Mouse (Mus musculus) liver, embryonic 14.5 days (tissue): ENCODE data around the gene Atg5. TPM values are rescaled to one million over a fixed set of nuclear protein-coding genes. Genes with fewer than 3 reads are reported as not detected.

Source experiments
- ATAC-seq: fragments of 200-750 bp; cut with Nextera tagmentation; 2 replicates; pipeline ENCODE4 v1.8.0; 2017; ENCODE audit warnings: moderate number of reproducible peaks, mild to moderate bottlenecking, moderate library complexity; ENCODE audit not compliant: insufficient read depth
- DNase-seq, 3 experiments: peaks; one replicate each; pipeline ENCODE4 v3.0.0-alpha.2; 2012 to 2013; ENCODE audit warnings: low read depth in 3 of 3, low spot score in 3 of 3
- H3K27ac ChIP-seq: fragments of 300-500 bp; sonication (generic); 2 replicates; pipeline ENCODE4 v1.5.1; 2014; ENCODE audit warnings: moderate library complexity, mild to moderate bottlenecking, control low read depth, inconsistent platforms
- H3K27me3 ChIP-seq: fragments of 300-500 bp; sonication (generic); 2 replicates; pipeline ENCODE4 v1.6.1; 2014; ENCODE audit warnings: mild to moderate bottlenecking, low read length, moderate library complexity; ENCODE audit not compliant: control insufficient read depth, insufficient read depth
- H3K36me3 ChIP-seq: fragments of 300-500 bp; sonication (generic); replicated peaks from 2 replicates; pipeline ENCODE4 v1.6.1; 2014; ENCODE audit warnings: low read depth; ENCODE audit not compliant: control insufficient read depth, insufficient read depth
- H3K4me1 ChIP-seq, 2 experiments: fragments of 200-500 bp in 1 of 2; fragments of 300-500 bp in 1 of 2; sonication (generic) in 1 of 2; replicated peaks; 2 replicates each; pipeline ENCODE4 v1.6.1; 2012 to 2014; ENCODE audit warnings: antibody characterized with exemption in 1 of 2, inconsistent platforms in 1 of 2, low read length in 1 of 2; ENCODE audit not compliant: control insufficient read depth in 2 of 2, insufficient read depth in 2 of 2
- H3K4me2 ChIP-seq: fragments of 300-500 bp; sonication (generic); 2 replicates; pipeline ENCODE4 v1.6.1; 2014; ENCODE audit warnings: low read depth, mild to moderate bottlenecking, control low read depth, moderate library complexity
- H3K4me3 ChIP-seq, 2 experiments: fragments of 200-500 bp in 1 of 2; fragments of 300-500 bp in 1 of 2; sonication (generic) in 1 of 2; 2 replicates each; pipeline ENCODE4 v1.5.1; 2012 to 2014; ENCODE audit warnings: low read depth in 2 of 2, low read length in 2 of 2, mild to moderate bottlenecking in 2 of 2, control low read depth in 1 of 2, inconsistent platforms in 1 of 2, moderate library complexity in 1 of 2; ENCODE audit not compliant: insufficient read depth in 1 of 2
- H3K9ac ChIP-seq: fragments of 300-500 bp; sonication (generic); replicated peaks from 2 replicates; pipeline ENCODE4 v1.6.1; 2014; ENCODE audit warnings: mild to moderate bottlenecking, control low read depth, moderate library complexity
- H3K9me3 ChIP-seq: fragments of 300-500 bp; sonication (generic); 2 replicates; pipeline ENCODE4 v1.6.1; 2016; ENCODE audit warnings: low read length, mixed read lengths; ENCODE audit not compliant: control insufficient read depth
- CTCF ChIP-seq: IDR thresholded peaks from 2 replicates; pipeline ENCODE4 v1.5.1; 2016; ENCODE audit warnings: antibody characterized with exemption, low read depth, control low read depth
- EP300 ChIP-seq: IDR thresholded peaks from 2 replicates; pipeline ENCODE4 v1.6.1; 2016; ENCODE audit warnings: antibody characterized with exemption, low read depth
- WGBS: fragments of 180-500 bp; shearing (Covaris S2); extraction: QIAGEN DNeasy Blood & Tissue Kit; methylation state at CpG from one replicate; pipeline ENCODE4 v1.1.7; 2014; ENCODE audit not compliant: insufficient replicate concordance; 5-methylcytosine and 5-hydroxymethylcytosine counted together
- polyA plus RNA-seq, 2 experiments: library from polyadenylated mRNA; depleted of rRNA in 1 of 2; stranded (reverse) in 1 of 2; unstranded in 1 of 2; fragments of >200 nt; fragmentation: Nextera tagmentation in 1 of 2; extraction: Ambion mirVana in 1 of 2; gene quantifications; 2 replicates each; pipeline versions ENCODE4 v1.2.1 to v1.2.3; 2012 to 2014

Atg5 gene
- polyA plus RNA-seq, 2 experiments = 7.5 to 21.0 TPM

DNA sequence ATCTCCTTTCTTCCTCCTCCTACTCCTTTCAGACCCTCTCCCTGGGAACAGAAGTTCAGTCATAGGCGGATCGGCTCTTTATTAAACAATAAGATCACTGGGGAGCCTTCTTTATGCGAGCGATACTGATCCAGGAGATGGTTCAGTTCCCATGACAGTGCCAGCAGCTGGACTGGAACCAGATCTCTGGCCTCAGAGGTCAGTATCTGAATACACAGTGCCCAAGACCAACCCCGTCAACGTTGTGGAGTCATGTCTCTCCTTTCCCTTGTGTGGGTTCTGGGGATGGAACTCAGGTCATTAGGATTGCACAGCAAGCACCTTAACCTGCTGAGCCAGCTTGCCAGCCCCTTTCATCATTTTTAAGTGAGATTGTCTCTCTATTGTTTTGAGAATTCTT is 70.4 kb downstream of the Atg5 start:
- Histone ChIP-seq H3K4me2 (no peak overlapping the region), H3K36me3 (no peaks in the 10 kb centered on the region), H3K4me3 (no peak overlapping the region), H3K9ac (0 out of 2 replicates have a peak overlapping the region, but pooled peaks have one; percentile 13), H3K27me3 (no peaks in the 10 kb centered on the region), H3K27ac (no peak overlapping the region), H3K9me3 (no peaks in the 10 kb centered on the region), H3K4me1 (peaks cover 22 to 48% of the 10 kb centered on the region in 2 experiments)
- DNase-seq (no peak), ATAC-seq (no peak)
- no peak for TF ChIP-seq CTCF
- no peak for TF ChIP-seq EP300
- 84% methylated on average over 6 of the region's 6 CpGs for WGBS

DNA sequence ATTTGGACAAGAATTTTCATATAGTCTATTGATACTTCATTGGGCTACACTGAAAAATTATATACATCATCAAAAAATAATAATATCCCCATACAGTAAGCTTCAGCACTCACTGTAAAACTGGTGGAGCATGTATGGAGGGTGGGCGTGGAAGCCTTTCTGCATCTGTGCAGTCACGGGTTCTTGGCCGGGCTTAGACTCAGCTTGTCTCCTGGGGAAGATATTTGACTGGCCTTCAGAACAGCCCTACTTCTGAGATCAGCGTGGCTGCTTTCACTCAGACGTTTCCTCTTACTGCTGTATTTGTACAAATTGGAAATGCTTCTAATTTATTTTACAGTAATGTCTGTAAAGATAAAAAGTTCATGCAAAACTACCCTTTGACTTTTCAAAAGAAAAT is 71.2 kb downstream of the Atg5 start:
- Histone ChIP-seq H3K4me3 (no peak overlapping the region), H3K4me1 (peaks cover 18 to 43% of the 10 kb centered on the region in 2 experiments), H3K27me3 (no peaks in the 10 kb centered on the region), H3K27ac (no peak overlapping the region), H3K4me2 (no peak overlapping the region), H3K36me3 (no peaks in the 10 kb centered on the region), H3K9me3 (no peaks in the 10 kb centered on the region), H3K9ac (no peak overlapping the region)
- DNase-seq (no peak), ATAC-seq (no peak)
- WGBS = 44% methylated on average over 5 of the region's 5 CpGs
- TF ChIP-seq CTCF (no peak), EP300 (no peak)

DNA sequence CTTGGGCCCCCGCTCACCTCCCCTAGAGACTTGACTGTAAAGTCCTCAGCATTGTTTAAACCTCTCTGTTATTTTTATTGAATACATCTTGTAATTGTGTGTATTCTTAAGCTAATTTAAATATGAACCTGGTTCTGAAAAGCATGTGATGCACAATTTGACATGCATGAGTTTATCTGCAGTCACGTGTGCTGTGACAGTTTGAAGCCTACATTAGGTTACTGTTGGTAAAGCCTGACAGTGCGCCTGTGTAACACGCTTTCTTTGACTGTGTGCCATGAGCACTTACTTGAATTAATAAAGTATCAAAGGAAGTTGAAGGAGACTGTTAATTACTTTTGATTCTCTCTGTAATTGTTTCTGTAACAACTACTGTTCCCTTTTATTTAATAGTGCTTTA is 72.8 kb downstream of the Atg5 start:
- Histone ChIP-seq H3K27ac (no peak overlapping the region), H3K4me3 (no peak overlapping the region), H3K4me1 (peaks cover 18 to 36% of the 10 kb centered on the region in 2 experiments), H3K9me3 (no peaks in the 10 kb centered on the region), H3K9ac (no peak overlapping the region), H3K4me2 (no peak overlapping the region), H3K27me3 (no peaks in the 10 kb centered on the region), H3K36me3 (no peaks in the 10 kb centered on the region)
- TF ChIP-seq EP300 (no peak), CTCF (no peak)
- DNase-seq (no peak), ATAC-seq (no peak)
- WGBS = 77% methylated on average over 4 of the region's 4 CpGs

DNA sequence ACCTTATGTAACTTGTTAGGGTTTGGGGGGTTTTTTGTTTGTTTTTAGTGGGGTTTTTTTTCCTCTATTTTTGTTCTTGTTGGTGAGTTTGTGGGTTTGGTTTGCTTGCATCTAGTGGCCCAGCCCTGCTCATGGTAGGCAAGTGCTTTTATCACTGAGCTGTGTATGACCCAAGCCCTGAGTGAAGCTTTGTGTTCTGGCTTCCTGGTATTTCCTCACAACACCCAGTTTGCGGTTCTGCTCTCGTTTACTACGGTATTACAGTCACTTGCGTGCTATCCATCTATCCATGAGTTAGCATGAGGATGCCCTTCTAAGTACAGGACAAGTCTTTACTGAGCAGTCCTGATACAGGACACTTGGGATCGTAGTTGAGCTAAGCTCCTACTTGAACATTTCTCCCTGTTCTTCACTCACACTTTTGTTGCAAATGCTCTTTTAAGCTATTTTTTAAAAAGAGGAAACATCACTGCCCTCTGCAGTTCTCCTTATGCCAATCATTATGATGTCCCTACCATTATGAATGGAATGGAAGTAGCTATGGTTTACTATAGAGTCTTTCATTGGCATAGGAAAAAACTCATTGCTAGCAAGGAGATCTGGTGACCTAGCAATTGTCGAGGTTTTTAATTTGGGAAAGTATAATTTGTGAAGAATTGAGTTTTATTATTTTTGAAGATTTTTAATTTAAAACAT is 73.8 kb downstream of the Atg5 start:
- H3K4me2 ChIP-seq = no peak overlapping the region
- no peak for TF ChIP-seq CTCF
- no peak for TF ChIP-seq EP300
- no peak overlapping the region for H3K4me3 ChIP-seq
- 46% methylated on average over 6 of the region's 6 CpGs for whole genome bisulfite sequencing
- H3K9me3 ChIP-seq = no peaks in the 10 kb centered on the region
- ATAC-seq (no peak), DNase-seq (no peak)
- H3K36me3 ChIP-seq = no peaks in the 10 kb centered on the region
- H3K27ac ChIP-seq = no peak overlapping the region
- no peak overlapping the region for H3K9ac ChIP-seq
- H3K4me1 ChIP-seq = peaks cover 12 to 25% of the 10 kb centered on the region in 2 experiments
- no peaks in the 10 kb centered on the region for H3K27me3 ChIP-seq

DNA sequence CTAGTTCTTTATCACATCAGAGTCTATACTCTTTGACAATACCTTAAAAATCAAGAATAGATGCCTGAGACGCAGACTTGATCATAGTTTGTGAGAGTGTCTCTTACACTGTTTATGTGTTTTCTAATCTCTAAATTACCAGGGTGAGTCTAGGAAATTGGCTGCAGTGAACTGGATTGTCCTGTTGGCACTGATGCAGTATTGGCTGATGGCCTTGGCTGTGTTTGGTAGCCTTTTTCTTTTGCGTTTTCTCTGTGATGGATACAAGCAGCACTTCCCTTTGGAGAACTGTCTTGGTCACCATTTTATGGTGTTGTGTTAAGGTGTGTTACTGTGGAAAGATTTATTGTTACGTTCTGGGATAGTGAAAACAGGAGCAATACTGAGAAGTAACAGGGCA is 75.2 kb downstream of the Atg5 start:
- ATAC-seq (no peak), DNase-seq (no peak)
- Histone ChIP-seq H3K27ac (no peak overlapping the region), H3K4me1 (peaks cover 1 to 12% of the 10 kb centered on the region in 2 experiments; a peak in 3 of 4 replicates), H3K4me3 (no peak overlapping the region), H3K4me2 (no peak overlapping the region), H3K36me3 (no peaks in the 10 kb centered on the region), H3K9me3 (no peaks in the 10 kb centered on the region), H3K27me3 (no peaks in the 10 kb centered on the region), H3K9ac (no peak overlapping the region)
- 83% methylated on average over 3 of the region's 3 CpGs for WGBS
- no peak for TF ChIP-seq EP300
- no peak for TF ChIP-seq CTCF
